Mouse (Mus musculus) left cerebral cortex, adult 2 months (tissue): ENCODE data around the gene Lrrc23. TPM values are rescaled to one million over a fixed set of nuclear protein-coding genes. Genes with fewer than 3 reads are reported as not detected.
A peak's percentile ranks its signal among the peaks of the same experiment; 100 is the strongest.

Source experiments
- DNase-seq, 2 experiments: peaks; one replicate each; pipeline ENCODE4 v3.0.0; 2021 to 2022; ENCODE audit warnings: low spot score in 2 of 2, mixed read lengths in 1 of 2; ENCODE audit errors: extremely low spot score in 1 of 2
- H3K27ac ChIP-seq: fragments of 200-600 bp; 2 replicates; pipeline ENCODE4 v1.8.1; 2022
- H3K4me3 ChIP-seq: fragments of 200-600 bp; 2 replicates; pipeline ENCODE4 v1.8.1; 2022
- CTCF ChIP-seq: fragments of 200-600 bp; IDR thresholded peaks from 2 replicates; pipeline ENCODE4 v1.8.1; 2022; ENCODE audit warnings: antibody characterized with exemption, mild to moderate bottlenecking, moderate library complexity
- intact Hi-C: fragments of 180-260 bp; cut with DNase I; formaldehyde crosslinking; loops from one replicate; pipeline ENCODE4 v1.15.1; 2025
- total RNA-seq, 2 experiments: library from RNA; stranded (reverse); gene quantifications; 2 replicates each; pipeline ENCODE4 v1.2.3; 2021

Gene Lrrc23
- total RNA-seq, 2 experiments from 2014 or later: 1.6 to 1.9 TPM

DNA sequence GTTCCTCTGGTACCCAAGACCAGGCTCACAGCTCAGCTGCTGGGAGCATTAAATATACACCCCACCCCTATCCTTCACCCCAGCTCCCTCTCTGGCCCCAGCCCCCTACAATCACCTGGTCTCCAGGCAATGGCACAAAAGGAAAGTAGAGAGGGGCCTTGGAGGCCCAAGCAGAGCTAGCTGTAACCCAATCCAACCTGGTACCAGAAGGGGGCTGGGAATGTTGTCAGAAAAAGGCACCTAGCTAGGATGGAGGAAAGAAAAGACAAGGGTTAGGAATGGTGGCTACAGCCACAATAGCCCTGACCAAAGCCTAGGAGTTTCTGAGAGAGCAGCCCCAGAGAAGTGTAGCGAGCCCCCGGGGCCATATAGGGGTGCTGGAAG is 20.7 kb downstream of the Lrrc23 start:
- H3K4me3 ChIP-seq: no peak overlapping the region
- intact Hi-C loops: loop anchor here (5.0 kb wide), 1 partner anchor 187 kb away; the partner anchor contains the start of gene C1rb
- H3K27ac ChIP-seq: peak overlapping the region; percentile 86

GRCm38 (mm10) chr6:124757909-124758848 is 21.3 kb downstream of the Lrrc23 start:
- DNase-seq: peak; percentile 53 to 59
- peak overlapping the region; percentile 72 for H3K4me3 ChIP-seq
- TF ChIP-seq CTCF: no peak
- H3K27ac ChIP-seq: peak overlapping the region; percentile 86
- intact Hi-C loops: loop anchor here (1.0 to 5.0 kb wide), 2 partner anchors 13 to 186 kb away; partner anchors contain the start of gene C1rb

More for the DNA sequence above, 20.7 kb downstream of the Lrrc23 start:
- no peak for DNase-seq
- TF ChIP-seq CTCF: no peak

DNA sequence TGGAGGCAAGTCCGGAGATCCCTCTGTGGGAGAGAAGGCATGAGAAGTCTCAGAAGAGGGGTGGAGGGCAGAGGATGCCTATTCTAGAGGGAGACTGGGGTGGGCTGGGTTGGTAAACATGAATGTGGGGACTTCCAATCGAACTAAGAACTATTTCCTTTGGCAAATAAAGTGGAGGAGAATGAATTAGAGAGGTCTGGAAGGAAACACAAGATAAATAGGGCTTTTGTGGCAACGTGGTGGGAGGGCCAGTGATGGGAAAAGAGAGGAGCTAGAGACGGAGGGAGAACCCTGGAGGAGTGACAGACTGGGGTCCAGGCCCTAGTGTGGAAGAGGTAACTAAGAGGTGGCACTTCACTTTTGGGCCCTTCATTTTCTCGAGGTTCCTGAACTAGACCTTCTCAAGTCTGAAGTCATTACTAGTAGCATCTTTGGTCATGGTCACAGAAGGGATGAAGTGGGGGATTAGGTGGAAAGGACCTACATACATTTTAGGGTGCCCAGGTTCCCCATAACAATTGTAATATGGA is 22.1 kb downstream of the Lrrc23 start:
- intact Hi-C loops: loop anchor here (1.0 to 5.0 kb wide), 2 partner anchors 12 to 185 kb away; partner anchors contain the start of gene C1rb
- H3K27ac ChIP-seq: peak overlapping the region; percentile 86
- DNase-seq: no peak
- TF ChIP-seq CTCF: no peak
- H3K4me3 ChIP-seq: peak overlapping the region; percentile 72

DNA sequence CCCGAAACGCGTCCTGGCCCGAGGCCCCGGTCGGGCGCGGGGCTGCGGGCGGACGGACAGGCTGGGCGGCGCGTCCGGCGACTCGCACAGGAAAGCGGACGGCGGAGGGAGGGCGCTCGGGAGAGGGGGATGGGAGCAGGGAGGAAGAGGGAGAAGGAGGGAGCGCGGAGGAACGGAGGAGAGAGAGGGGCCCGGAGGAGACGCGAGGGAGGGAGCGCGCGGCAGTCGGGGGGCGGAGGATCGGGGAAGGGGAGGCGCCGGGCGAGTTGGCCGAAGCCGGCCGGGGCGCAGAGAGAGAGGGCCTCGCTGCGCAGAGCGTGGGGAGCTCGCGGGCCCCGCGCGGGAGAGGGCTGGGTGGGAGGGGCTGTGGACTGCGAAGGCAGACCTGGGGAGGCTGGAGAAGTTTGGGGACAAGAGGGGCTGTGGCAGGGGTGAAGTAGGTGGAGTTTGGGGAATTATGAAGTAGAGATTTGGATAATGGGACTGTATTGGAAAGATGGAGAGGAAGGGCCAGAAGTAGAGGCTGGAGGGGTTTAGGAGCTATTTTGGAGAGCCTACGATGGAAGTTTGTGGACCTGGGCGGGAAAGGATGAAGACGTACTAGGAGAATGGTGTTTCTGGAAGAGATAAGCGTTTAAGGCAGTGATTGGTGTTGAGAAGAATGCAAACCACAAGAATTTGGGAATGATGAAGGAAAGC is 22.7 kb downstream of the Lrrc23 start:
- Histone ChIP-seq H3K27ac (peak overlapping the region; percentile 86), H3K4me3 (peak overlapping the region; percentile 72)
- intact Hi-C loops: loop anchor here (1.0 to 5.0 kb wide), 2 partner anchors 12 to 184 kb away; partner anchors contain the start of gene C1rb
- no peak for TF ChIP-seq CTCF
- peak; percentile 81 to 82 for DNase-seq

GRCm38 (mm10) chr6:124755831-124756595 is 23.5 kb downstream of the Lrrc23 start, which contains the start of the genes Gm45234 and Atn1:
Gene Gm45234, minus strand, starts transcription at chr6:124756021.
Gene Atn1, minus strand, starts transcription at chr6:124756524.
- Histone ChIP-seq H3K4me3 (peak within 1 kb of the TSS; percentile 72), H3K27ac (peak within 1 kb of the TSS; percentile 87)
- TF ChIP-seq CTCF: no peak
- DNase-seq: peak; percentile 58
- intact Hi-C loops: loop anchor here (5.0 kb wide), 1 partner anchor 184 kb away; the partner anchor contains the start of gene C1rb

DNA sequence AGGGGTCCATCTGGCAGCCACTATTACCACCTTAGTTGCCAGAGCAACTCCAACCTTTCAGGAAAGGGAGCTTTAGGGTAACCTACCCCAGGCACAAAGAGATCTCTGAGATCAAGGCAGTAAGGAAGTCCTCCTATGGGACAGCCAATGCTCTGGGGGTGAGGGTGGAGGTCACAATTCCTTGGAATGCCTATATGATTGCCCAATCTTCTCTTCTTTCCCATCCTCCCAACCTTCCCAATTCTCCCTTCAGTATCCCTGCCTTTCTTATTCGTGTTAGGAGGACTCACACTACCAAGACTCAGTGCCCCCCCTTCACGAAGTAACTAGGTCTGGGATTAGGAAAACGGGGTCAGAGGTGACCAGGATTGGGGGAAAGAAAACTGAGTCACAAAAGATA is 24.2 kb downstream of the Lrrc23 start:
- no peak for DNase-seq
- TF ChIP-seq CTCF: no peak
- intact Hi-C loops: loop anchor here (5.0 kb wide), 1 partner anchor 183 kb away; the partner anchor contains the start of gene C1rb
- Histone ChIP-seq H3K4me3 (peak overlapping the region; percentile 72), H3K27ac (peak overlapping the region; percentile 87)

DNA sequence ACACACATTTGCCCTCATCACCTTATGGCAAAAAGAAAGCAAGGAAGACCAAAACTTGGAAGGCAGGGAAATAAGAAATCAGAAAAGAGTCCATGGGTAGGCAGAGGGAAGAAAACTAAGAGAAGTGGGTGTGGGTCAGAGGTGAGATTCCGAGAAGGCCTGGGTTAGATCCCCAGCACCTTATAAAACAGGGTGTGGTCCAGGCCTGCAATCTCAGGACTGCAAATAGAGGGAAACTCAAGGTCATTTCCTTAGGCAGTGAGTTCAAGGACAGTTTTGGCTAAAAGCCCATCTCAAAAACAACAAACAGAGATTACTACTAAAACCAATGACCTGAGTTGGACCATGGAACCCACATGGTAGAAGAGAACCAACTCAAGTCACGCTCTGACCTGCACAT is 25.7 kb downstream of the Lrrc23 start:
- intact Hi-C loops: no loop called here
- no peak overlapping the region for H3K27ac ChIP-seq
- H3K4me3 ChIP-seq: no peak overlapping the region
- no peak for DNase-seq
- no peak for TF ChIP-seq CTCF

GRCm38 (mm10) chr6:124750405-124750804 is 29.1 kb downstream of the Lrrc23 start:
- H3K4me3 ChIP-seq: no peak overlapping the region
- no peak for DNase-seq
- no peak for TF ChIP-seq CTCF
- peak overlapping the region; percentile 53; the same call in 1 of the 2 replicates for H3K27ac ChIP-seq
- intact Hi-C loops: no loop called here

- Histone ChIP-seq H3K4me3 (no peak overlapping the region), H3K27ac (peak overlapping the region; percentile 28)
- DNase-seq: peak in 1 of 2 experiments; percentile 18
- intact Hi-C loops: no loop called here
- TF ChIP-seq CTCF: no peak
These were observed 32.6 kb downstream of the Lrrc23 start for GRCm38 (mm10) chr6:124746654-124747632.

DNA sequence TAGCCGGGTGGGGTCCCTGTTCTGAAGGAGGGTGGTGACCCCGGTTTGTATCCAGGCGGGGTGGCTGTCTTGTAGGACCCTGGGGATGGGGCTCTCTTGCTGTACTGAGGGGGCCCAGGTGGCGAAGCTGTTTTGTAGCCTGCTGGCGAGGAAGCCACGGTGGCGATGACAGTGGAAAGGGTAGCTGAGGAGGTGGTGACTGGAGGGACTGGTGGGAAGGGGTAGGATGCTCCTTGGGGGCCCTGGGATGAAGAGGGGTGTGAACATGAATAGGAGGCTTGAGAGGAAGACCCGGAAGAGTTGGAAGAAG is 33.3 kb downstream of the Lrrc23 start:
- no peak for DNase-seq
- intact Hi-C loops: no loop called here
- peak overlapping the region; percentile 60 for H3K4me3 ChIP-seq
- peak overlapping the region; percentile 96 for H3K27ac ChIP-seq
- no peak for TF ChIP-seq CTCF
